Mouse (Mus musculus): ENCODE data around the gene Fhit.

Fhit gene

DNA sequence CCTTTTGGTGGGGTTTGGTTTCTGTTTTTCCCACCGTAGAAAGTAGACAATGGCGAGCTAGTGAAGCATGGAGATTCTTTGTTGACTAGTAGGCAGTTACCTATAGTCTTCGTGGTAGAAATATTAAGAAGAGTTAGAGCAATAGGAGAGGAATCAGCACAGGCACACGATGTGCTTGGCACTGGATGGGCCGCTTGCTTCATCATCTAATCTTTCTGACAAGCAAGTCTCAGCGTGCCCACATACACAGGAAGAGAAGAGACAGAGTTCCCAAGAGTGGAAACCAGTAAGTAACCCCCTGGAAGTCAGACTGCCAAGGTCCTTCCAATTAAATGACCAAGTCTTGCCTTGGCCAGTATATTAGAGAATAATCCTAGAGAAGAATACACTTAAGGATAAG lies 797.6 kb downstream of the Fhit start:
- in situ Hi-C loops (cut with MseI, MboI) = no loop called here

DNA sequence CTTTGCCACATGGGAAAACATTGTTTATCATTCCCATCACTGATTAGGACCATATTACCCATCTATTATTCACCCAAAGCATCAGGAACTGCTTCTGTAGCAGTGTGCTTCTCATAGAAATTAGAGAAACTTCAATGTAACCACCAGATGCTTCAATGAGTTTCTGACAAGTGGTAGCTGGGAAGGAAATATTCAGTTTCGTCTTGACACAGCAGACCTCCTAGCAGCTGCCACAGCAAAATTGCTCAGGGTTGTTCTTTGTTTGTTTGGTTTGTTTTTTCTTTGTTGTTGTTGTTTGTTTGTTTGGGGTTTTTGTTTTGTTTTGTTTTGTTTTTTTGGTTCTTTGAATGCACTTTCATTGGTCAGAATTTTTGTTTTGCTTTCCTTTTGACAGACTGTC lies 798.5 kb downstream of the Fhit start:
- in situ Hi-C loops (cut with MseI, MboI) = no loop called here

DNA sequence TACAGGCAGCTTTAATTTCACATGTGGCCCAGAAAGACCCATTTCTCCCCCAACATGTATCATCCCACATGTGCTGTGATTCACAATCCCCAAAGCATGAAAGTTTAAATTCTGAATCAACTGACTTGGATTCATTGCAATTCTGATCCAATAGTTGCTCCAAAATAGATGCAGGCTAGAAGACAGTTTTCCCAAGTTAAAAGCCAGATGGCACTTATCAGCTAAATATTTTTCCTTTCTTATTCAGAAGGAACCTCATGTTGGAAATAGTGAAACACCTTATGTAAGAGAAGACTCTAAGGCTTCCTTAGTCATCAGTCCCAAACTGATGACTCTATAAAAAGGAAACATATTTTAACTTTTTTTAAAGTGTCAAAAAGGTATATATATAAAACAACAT lies 815.9 kb downstream of the Fhit start:
- in situ Hi-C loops (cut with MseI, MboI) = no loop called here

DNA sequence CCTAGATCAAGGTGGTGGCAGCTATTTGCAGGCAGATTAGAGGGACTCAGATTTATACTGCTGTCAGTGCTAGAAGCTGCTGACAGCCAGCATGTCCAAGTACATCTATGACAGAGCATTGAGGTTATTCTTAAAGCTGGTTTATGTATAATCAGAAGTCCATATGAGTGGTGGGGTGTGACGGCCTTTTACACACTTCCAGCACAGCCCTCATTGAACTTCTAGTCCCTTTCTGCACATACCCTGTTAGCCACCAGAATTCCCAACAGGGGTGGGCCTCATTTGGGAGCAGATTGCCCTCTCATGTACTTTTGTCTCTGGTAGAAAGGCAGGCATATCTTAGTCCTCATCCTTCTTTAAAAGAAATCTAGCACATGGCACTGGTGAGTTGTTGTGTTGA lies 817.8 kb downstream of the Fhit start:
- in situ Hi-C loops (cut with MseI, MboI) = no loop called here

DNA sequence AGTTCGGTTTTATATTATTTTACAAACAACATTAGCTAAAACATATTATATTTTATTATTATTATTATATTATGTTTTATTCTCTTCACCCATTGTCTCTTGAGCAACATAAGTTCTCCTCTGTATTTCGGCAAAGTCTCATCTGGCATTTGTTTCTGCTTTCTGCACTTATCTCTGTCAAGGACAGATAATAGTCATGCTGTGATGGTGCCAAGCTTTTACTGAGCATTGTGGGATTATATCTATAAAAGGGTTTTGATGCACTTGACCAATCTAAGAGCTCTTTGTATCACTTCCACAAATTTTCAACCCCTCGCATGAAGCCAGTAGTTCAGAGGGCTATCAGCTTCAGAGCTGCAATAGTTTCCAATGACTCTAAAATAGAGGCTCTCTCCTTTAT lies 845.1 kb downstream of the Fhit start:
- in situ Hi-C loops (cut with MseI, MboI) = no loop called here

DNA sequence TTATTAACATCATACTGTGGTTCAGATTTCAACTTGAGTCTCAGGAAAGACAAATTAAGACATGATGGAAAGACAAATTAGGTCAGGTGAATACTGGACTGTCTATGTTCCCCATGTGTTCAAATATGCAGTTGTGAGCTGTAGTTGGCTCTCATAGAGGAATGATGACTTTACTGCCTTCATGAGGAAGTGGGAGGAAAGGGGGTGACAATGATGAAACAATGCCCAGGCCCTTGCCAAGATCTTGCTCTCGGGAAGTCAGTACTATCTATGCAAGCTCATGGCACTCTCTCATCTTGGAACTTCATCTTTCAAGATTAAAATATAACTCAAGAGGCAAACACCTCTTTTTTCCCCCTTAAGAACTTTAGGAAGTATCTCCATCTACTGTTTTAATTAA lies 849.6 kb downstream of the Fhit start:
- in situ Hi-C loops (cut with MseI, MboI) = no loop called here

DNA sequence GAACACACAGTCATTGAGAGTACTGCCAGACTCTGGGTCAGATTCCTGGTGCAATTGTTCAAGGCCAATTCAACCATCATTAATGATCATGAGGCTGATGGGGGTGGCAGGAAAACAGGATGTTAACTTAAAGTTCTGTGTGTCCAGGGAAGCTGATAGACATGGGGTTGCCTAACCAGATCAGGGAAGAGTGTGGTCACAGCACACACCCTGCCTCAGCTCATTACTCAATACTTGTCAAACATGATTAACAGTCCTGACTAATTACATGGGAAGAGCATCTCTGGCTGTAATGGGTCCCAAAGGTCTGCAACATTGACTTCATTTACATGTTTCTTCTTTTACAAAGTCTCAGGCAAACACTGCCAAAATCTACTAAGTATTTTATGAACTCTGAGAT lies 856.5 kb downstream of the Fhit start:
- in situ Hi-C loops (cut with MseI, MboI) = no loop called here

DNA sequence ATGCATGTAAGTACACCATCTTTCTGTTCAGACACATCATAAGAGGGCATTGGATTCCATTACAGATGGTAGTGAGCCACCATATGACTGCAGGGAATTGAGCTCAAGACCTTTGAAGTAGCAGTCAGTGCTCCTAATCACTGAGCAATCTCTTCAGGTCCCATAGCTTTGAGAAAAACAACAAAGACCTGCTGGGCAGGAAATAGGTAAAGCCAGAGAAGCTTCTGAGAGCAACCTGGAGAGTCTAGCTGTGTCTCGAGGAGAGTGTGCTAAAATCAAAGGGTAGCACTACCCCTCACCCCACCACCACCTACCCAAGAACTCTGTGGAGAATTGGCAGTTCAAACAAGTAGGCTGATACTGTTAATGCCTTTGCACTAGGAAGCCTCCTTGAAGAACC lies 860.3 kb downstream of the Fhit start:
- in situ Hi-C loops (cut with MseI, MboI) = no loop called here

DNA sequence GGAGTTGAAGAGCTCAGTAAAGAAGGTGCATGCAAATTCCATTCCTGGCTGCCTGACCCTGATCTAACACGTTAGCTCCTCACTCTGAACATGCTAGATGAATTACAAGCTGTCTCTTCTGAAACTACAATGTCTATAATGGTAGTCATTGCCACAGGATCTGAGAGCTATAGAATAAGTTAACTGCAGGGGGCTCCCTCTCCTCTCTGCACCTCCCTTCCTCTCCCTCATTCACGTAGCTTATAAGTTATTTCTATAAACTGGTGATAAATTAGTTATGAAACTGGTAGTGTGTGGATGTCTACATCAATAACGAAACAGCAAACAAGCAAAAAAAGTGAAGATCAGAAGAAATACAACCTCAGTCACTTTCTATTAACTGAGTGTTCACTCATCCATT lies 860.9 kb downstream of the Fhit start:
- in situ Hi-C loops (cut with MseI, MboI) = no loop called here

DNA sequence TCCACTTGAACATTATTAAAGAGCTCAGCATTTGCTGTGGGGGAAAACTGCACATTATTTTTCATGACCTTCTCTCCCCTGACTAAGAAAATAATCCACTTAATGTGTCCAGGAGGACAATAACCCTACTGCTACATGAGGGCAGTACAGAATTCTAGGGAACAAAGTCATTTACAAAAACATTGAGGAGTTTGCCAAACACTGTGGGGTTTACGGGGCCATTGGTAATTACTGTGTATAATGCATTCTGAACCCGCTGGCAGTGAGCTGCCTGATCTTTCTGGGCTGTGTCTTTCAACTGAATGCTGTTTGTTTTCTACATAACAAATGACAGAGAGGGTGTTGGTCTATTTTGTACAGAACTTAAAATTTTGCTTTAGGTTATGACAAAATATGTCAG lies 862.8 kb downstream of the Fhit start:
- in situ Hi-C loops (cut with MseI, MboI) = no loop called here

DNA sequence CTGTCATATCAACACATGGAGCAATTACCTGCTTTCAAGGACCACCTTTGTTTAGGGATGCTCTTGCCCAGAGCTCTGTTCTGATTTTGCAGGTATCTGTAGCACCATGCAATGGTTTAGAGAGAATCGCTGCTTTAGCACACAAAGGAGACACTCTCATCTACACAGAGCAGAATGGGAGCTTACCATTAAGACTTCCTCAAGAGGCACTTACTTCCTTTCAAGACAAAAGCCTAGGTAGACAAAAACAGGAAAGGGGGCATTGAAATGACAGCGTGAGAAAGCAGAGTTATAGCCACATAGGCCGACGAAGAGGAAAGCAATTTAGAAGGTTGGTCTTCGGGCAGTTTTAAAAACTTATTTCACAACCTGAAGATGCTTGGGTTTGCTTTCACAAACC lies 872.8 kb downstream of the Fhit start:
- in situ Hi-C loops (cut with MseI, MboI) = no loop called here

DNA sequence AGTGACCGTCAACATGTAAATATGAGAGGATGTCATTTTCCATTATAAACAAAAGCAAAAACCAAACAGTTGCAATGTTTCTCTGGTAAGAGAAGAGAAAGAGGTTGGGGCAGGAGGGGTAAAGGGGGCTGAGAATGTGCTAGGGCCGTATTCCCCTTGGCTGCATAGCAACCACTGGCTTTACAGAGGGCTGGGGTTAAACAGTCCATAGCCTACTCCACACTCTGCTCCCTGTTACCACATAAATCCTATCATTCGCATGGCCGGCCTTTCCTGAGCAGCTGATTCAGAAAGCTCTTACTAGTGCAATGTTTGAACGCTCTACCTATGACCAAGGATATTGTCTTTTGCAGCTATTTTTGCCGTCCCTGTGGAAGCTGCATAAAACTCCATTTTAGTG lies 875.8 kb downstream of the Fhit start:
- in situ Hi-C loops (cut with MseI, MboI) = no loop called here

DNA sequence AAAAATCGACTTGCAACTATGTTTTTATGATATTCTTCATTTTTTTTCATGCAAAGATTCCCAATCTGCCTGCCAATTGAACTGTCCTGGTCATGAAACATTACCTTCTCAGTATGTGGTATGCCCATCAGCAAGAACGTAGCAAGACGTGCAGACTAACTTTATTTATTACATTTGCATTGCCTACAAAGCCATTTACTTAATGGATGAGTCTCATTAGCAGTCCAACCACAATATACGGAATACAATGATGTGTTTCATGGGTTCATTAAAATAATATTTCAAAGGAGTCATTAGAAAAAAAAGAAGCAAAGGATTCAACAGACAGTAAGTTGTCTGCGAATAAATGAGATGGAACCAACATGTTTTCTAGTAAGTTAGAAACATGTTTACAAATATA lies 933.1 kb downstream of the Fhit start:
- in situ Hi-C loops (cut with MseI, MboI) = no loop called here

DNA sequence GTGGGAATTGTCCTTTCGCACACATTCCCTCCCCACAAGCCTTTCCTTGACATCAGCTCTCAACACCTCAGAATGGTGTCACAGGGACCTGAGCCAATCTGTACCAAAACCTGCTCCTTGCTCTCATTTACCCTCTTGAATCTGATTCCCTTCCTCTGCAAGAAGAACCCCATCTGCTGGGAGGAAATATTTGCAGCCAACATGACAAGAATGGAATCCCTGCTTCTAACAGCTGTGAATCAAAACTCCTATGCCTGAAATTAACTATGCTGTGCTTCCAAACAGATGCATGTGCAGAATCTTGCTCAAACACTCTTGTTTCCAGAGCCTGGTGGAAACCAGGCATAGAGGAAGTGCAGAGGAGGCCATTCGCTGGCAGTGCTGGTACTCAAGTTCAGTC lies 940.0 kb downstream of the Fhit start:
- in situ Hi-C loops (cut with MseI, MboI) = no loop called here

DNA sequence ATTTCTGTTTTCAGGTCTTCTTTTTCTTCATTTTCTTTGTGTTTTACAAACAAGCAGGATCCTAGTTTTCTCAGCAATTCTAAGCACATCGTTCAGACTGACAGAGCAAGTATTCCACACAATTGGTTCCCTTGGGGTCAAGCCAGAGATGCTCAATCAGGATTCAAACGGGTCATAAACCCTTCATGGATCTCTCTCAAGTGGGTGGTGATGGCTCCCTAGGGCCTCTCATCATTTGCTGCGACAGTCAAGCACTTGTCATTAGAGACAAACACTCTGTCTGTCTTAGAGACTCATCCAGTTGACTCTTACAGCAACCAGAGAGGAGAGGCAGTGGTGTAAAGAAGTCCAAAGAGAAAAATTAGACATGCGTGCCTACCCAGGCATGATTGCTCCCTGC lies 948.6 kb downstream of the Fhit start:
- in situ Hi-C loops (cut with MseI, MboI) = no loop called here

DNA sequence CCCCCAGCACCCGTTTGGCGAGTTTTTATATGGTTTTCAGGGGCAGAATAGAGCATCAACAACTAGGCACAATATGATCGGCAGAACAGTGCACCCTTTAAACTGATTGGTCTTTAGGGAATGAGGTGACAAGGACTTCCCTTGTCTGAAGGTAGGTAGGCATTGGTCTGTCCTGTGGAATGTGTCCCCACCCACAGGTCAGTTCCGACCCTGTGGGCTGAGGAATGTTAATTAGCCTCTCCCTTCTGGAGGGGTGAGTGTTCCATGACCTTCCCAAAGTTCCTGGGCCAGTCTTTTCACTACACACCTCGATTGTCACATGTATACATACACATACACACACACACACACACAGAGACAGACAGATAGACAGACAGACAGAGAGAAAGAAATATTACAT lies 950.7 kb downstream of the Fhit start:
- in situ Hi-C loops (cut with MseI, MboI) = no loop called here

DNA sequence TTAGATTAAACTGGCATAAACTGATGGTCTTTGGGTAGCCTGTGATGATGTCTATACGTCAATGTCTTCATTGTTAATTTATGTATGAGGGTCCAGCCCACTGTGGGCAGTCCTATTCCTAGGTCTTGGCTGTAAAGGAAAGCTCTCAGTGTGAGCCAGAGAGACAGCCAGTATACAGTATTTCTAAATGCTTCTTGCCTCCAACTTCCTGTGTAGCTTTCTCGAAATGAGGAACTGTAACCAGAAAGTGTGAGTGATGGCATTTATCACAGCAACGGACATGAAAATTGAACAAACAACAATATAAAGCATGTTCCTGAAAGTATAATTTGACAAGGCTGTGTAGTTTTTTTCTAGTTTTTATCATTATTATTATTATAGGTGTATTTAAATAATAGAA lies 952.8 kb downstream of the Fhit start:
- in situ Hi-C loops (cut with MseI, MboI) = no loop called here

DNA sequence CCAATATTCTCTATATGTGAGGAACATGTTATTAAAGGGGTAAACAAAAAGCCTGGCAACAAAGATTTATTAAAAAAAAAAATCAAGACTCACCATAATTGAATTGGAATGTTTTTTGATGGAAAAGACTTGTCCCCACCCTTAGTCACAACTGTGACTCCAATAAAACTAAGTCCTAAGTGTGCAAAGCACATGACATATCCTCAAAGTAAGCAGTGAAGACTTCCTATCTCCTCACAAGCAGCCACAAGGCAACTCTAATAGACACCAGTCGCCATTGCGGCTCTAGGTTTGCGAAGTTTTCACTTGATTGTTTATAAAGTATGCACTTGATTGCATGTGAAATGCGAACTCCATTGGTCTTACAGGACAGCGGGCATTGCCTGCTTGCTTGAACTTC lies 956.1 kb downstream of the Fhit start:
- in situ Hi-C loops (cut with MseI, MboI) = no loop called here

DNA sequence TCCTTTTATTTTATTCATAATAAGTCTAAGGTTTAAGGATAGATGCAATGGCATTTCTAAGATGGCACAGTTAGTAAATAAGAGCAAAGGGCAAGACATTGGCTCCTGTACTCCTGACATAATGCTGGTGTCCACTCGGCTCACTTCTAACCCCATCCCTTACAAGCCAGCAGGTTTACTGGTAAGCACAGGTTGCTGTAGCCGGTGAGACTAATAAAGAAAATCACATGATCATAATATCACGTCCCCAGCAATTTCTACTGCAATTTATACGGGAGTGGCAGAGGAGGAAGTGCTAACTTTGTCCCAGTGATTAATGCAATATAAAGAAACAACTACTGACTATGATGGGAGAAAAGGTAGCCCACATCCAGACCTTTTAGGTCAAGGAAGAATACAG lies 956.5 kb downstream of the Fhit start:
- in situ Hi-C loops (cut with MseI, MboI) = no loop called here

DNA sequence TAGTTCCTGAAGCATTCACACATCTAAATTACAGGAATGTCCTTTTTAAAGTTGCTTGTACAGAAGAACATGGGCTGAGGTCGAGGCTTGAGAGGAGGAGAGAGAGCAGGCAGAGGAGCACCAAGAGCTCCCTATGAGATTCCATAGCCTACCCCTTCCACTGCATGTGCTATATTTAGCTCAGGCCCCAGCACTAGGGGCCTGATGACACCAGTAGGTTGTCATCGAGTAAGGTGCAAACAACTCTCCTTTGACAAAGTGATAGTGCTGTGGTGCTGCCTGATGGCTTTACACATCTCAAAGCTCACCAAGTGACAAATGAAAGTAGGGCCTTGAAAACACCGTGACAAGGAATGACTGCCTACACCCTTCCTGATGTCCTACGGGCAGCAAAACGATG lies 967.7 kb downstream of the Fhit start:
- in situ Hi-C loops (cut with MseI, MboI) = no loop called here

DNA sequence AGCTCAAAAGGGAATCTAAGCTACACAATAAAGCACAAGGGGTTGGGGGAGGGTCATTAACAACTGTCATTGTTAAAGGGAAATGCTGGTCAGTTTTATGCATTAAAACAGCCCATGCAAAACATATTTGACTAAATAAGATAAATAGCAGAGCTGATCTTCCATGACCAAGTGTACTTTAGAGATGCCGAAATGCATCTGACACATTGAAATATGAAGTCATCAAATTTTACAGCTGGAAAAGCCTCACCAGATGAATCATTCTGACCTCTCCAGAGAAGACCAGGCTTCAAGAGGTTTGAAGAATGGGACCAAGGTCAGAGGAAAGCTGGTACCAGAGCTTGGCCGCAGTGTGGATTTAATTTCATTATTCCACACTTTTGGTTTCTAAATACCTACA lies 990.1 kb downstream of the Fhit start:
- in situ Hi-C loops (cut with MseI, MboI) = no loop called here

DNA sequence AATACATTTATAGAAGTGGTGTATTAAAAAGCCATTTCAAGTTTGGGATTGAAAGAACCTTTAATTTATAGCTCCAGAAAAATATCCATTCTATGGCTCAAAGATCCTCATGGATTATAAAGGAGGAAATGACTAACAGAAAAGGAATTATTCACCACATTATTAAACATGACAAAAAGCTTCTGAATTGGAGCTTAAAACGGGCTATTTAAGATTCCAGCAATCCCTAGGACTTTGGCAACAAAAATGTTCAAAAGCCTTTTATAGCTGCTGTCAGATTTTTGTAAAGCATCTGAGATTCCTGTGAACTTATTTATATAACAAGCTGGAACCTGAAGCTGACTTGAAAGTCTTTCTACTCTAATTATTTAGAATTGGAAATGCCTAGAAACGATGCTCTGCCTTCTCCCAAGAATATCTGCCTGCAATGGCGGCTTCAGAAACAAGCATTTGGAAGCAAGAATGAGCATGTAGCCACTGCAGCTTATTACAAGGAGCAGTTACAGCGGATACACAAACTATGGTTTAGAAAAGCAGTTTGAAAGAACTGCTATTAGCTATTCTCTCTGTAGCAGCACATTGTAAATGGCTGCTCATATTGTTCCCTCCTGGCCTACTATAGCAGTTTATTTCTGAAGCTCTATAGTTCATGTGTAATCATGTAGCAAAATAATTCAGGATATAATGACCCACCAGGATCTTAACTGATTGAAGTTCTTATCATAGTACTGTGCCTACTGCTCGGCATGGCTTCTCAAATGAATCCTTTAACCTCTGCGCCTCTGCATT lies 995.0 kb downstream of the Fhit start:
- in situ Hi-C loops (cut with MseI, MboI) = no loop called here

DNA sequence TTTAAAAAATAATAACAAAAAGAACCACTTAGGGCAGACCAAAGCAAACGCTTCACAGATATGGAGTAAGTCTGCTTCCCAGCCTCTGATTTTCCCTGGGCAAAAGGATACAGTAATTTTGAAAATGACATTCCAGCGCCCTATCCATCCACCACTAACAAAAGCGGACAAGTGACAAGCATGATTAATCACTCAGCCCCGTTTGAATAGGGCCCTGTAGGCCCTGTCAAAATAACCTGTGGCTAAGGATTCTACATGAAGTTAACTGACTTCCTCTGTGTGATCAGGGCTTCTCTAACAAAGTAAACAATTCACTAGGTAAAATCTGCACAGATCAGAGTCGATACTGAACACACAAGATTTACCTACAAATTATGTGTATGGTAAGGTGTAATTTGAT lies 1012.0 kb downstream of the Fhit start:
- in situ Hi-C loops (cut with MseI, MboI) = no loop called here

DNA sequence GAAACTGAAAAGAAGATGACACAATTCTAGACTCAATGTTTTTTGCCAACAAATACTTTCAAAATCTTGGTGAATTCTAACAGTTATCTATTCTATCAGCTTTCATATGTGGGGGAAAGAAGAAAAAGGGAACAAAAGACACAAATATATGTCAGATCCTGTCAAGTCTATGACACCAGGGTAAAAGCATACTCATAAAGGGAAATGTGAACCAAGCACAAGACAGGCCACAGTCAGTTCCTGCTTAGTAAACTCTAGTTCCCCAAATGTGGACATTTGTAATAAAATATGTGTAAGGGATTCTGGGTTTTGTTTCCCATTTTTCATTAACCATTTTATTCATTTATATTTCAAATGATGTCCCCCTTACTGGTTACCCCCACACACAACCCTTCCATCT lies 1022.5 kb downstream of the Fhit start:
- in situ Hi-C loops (cut with MseI, MboI) = no loop called here
